Mouse (Mus musculus) liver, adult 2 months (tissue): ENCODE data around the gene Ptar1. TPM values are rescaled to one million over a fixed set of nuclear protein-coding genes. Genes with fewer than 3 reads are reported as not detected.

Source experiments
- DNase-seq: peaks from one replicate; pipeline ENCODE4 v3.0.0-alpha.2; 2011; ENCODE audit warnings: low read depth, low spot score; ENCODE audit errors: extremely low read depth
- H3K27ac ChIP-seq: fragments of 200-500 bp; replicated peaks from 2 replicates; pipeline ENCODE4 v1.5.1; 2012; ENCODE audit warnings: low read depth, mild to moderate bottlenecking, control low read depth, inconsistent platforms, low read length; ENCODE audit not compliant: insufficient read depth
- H3K27me3 ChIP-seq: fragments of 200-500 bp; 2 replicates; pipeline ENCODE4 v1.6.1; 2012; ENCODE audit warnings: mild to moderate bottlenecking, moderate library complexity, low read length, inconsistent platforms; ENCODE audit not compliant: control insufficient read depth, insufficient read depth
- H3K36me3 ChIP-seq: fragments of 200-500 bp; 2 replicates; pipeline ENCODE4 v1.6.1; 2012; ENCODE audit warnings: low read length, inconsistent platforms; ENCODE audit not compliant: control insufficient read depth, insufficient read depth
- H3K4me1 ChIP-seq: fragments of 200-500 bp; 2 replicates; pipeline ENCODE4 v1.6.1; 2011; ENCODE audit warnings: low read length; ENCODE audit not compliant: control insufficient read depth, insufficient read depth
- H3K4me3 ChIP-seq: fragments of 200-500 bp; 2 replicates; pipeline ENCODE4 v1.5.1; 2011; ENCODE audit warnings: low read depth, mild to moderate bottlenecking, control low read depth, low read length, moderate library complexity; ENCODE audit not compliant: insufficient read depth
- H3K79me2 ChIP-seq: fragments of 200-500 bp; 2 replicates; pipeline ENCODE4 v1.6.1; 2012; ENCODE audit warnings: inconsistent platforms, mild to moderate bottlenecking, low read length, moderate library complexity; ENCODE audit not compliant: control insufficient read depth, insufficient read depth
- H3K9ac ChIP-seq: fragments of 200-500 bp; 2 replicates; pipeline ENCODE4 v1.6.1; 2012; ENCODE audit warnings: low read depth, mild to moderate bottlenecking, control low read depth, inconsistent platforms, low read length
- CTCF ChIP-seq: fragments of 200-500 bp; IDR thresholded peaks from 2 replicates; pipeline ENCODE4 v1.5.1; 2011; ENCODE audit warnings: low read depth, low read length, control low read depth
- POLR2A ChIP-seq: fragments of 200-500 bp; IDR thresholded peaks from 2 replicates; pipeline ENCODE4 v1.6.1; 2011; ENCODE audit warnings: low read length, control low read depth; ENCODE audit not compliant: insufficient read depth; ENCODE audit errors: extremely low read depth
- WGBS: fragments of 180-500 bp; shearing (Covaris S2); methylation state at CpG from one replicate; pipeline ENCODE4 v1.1.7; 2018; 5-methylcytosine and 5-hydroxymethylcytosine counted together
- polyA plus RNA-seq: library from polyadenylated mRNA; depleted of rRNA; stranded (reverse); fragments of >200 nt; gene quantifications from 2 replicates; pipeline ENCODE4 v1.2.3, GENCODE M21; 2012; rRNA removed
- total RNA-seq: library from RNA; depleted of rRNA; stranded (reverse); fragments of >200 nt; gene quantifications from 2 replicates; pipeline ENCODE4 v1.2.3, GENCODE M21; 2014; rRNA removed

Ptar1 gene
- total and polyA plus RNA-seq, 2 experiments, result 1.8 to 6.2 TPM

DNA sequence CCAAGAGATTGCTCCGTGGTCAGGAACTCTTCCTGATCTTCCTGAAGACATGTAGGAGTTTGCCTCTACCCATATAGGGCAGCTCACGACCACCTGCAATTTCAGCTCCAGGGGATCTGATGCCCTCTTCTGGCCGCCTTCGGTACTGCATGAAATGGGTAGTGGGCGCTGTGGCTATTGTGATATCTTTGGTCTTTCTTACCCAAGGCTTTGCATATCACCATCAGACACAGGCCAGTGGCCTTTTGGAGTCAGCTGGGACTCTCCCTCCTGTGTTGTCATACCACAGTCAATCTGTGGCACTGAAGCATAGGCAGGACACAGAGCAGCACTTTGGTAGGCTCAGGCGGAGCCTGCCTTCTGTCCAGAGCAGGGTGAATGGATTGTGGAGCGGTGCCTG lies 84.7 kb downstream of the Ptar1 start:
- DNase-seq, result no peak
- Histone ChIP-seq H3K36me3 (no peaks in the 10 kb centered on the region), H3K27me3 (no peaks in the 10 kb centered on the region), H3K4me1 (no peaks in the 10 kb centered on the region), H3K4me3 (no peak overlapping the region), H3K79me2 (no peaks in the 10 kb centered on the region), H3K9ac (no peak overlapping the region), H3K27ac (no peak overlapping the region)
- TF ChIP-seq POLR2A (no peak), CTCF (peak; percentile 58)
- 75% methylated on average over 7 of the region's 7 CpGs for WGBS

DNA sequence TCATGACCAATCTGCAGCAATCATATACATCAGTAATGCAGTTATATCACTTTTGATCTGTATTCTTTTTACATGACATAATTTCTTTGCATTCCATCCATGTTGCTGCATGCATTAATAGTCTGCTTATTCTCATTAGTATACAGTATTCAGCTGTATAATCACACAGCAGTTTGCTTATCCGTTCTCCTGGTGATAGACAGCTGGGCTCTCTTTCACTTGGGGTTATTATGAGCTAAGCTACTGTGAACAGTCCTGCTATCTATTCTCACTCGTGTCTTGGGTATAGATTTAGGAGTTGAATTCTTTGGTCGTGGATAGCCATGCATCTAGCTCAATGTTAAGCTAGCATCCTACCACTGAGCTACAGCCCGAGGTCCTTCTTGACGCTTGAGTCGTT lies 88.1 kb downstream of the Ptar1 start:
- H3K27me3 ChIP-seq, result no peaks in the 10 kb centered on the region; the same call in 1 of the 2 replicates
- H3K9ac ChIP-seq, result no peak overlapping the region
- H3K4me3 ChIP-seq, result no peak overlapping the region
- 86% methylated on average over 6 of the region's 6 CpGs for WGBS
- DNase-seq, result no peak
- TF ChIP-seq CTCF (no peak), POLR2A (no peak)
- H3K4me1 ChIP-seq, result no peaks in the 10 kb centered on the region
- no peaks in the 10 kb centered on the region for H3K79me2 ChIP-seq
- no peak overlapping the region for H3K27ac ChIP-seq
- no peaks in the 10 kb centered on the region for H3K36me3 ChIP-seq

DNA sequence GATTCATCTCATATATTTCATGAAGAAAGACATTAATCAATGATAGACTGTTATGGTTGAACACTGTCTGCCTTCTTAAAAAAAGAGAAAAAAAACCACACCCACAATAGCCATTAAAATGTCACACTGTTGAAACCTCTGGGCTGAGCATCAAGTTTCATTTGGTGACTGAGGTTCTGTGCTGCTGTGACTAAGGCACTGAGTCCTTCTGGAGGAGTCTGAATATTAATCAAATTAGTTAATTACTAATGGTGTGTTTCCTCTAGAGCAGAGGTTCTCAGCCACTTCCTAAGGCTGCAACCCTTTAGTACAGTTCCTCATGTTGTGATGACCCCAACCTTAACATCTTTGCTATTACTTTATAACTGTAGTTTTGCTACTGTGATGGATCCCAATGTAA lies 91.9 kb downstream of the Ptar1 start:
- Histone ChIP-seq H3K36me3 (no peaks in the 10 kb centered on the region), H3K27me3 (no peaks in the 10 kb centered on the region; the same call in 1 of the 2 replicates), H3K79me2 (no peaks in the 10 kb centered on the region), H3K4me3 (no peak overlapping the region), H3K27ac (no peak overlapping the region), H3K9ac (no peak overlapping the region), H3K4me1 (no peaks in the 10 kb centered on the region)
- no peak for TF ChIP-seq CTCF
- no peak for DNase-seq

DNA sequence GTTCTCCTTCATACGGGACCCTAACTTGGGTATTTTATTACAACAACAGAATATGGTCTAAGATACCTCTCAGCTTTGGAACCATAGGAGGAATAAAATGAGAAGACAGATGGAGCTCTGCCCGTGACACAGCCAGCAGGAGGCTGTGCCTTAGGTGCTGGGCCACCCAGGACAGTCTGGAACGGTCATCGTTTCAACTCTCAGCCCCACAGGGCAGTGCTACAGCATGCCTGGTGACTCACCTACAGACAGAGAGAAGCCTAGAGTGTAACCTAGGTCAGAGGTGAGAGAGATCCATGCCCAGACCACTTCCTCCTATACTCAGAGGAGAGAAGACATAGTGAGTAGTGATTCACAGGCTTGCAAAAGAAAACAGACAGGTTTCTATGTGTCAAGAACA lies 92.9 kb downstream of the Ptar1 start:
- 89% methylated on average over 4 of the region's 4 CpGs for WGBS
- no peak overlapping the region for H3K9ac ChIP-seq
- no peak overlapping the region for H3K4me3 ChIP-seq
- TF ChIP-seq CTCF (no peak), POLR2A (no peak)
- no peaks in the 10 kb centered on the region for H3K4me1 ChIP-seq
- no peaks in the 10 kb centered on the region; the same call in 1 of the 2 replicates for H3K27me3 ChIP-seq
- H3K79me2 ChIP-seq, result no peaks in the 10 kb centered on the region
- no peak for DNase-seq
- H3K27ac ChIP-seq, result no peak overlapping the region
- H3K36me3 ChIP-seq, result no peaks in the 10 kb centered on the region

Other genes with a start within 250 kb of the Ptar1 start
- 2.1 and 3.0 TPM in 2 replicates for gene Mamdc2, start 239.0 kb upstream of the Ptar1 start, total RNA-seq
- 1.3 and 1.5 TPM in 2 replicates for gene Mamdc2, start 239.0 kb upstream of the Ptar1 start, polyA plus RNA-seq
- not detected in 2 replicates for gene 1700028P14Rik, start 34.6 kb upstream of the Ptar1 start, total RNA-seq
- not detected in 2 replicates for gene 1700028P14Rik, start 34.6 kb upstream of the Ptar1 start, polyA plus RNA-seq
- gene Apba1, start 71.5 kb downstream of the Ptar1 start, total RNA-seq, result 0.18 and 0.27 TPM in 2 replicates
- 0.15 and 0.16 TPM in 2 replicates for gene Apba1, start 71.5 kb downstream of the Ptar1 start, polyA plus RNA-seq